Mouse (Mus musculus): ENCODE results near the gene Cltb.

Gene Cltb

GRCm38 (mm10) chr13:54593617-54594016 lies 17.5 kb downstream of the Cltb start:
- no peak for DNase-seq

- no peak for DNase-seq
Measured at GRCm38 (mm10) chr13:54591776-54592356, 19.3 kb downstream of the Cltb start.

GRCm38 (mm10) chr13:54589996-54590951 lies 20.9 kb downstream of the Cltb start, which contains the start of the genes Nop16 and Higd2a:
Gene Nop16, minus strand, starts transcription at chr13:54590090.
Gene Higd2a, plus strand, starts transcription at chr13:54590207.
- DNase-seq = peak; percentile 99

GRCm38 (mm10) chr13:54589414-54589995 lies 21.6 kb downstream of the Cltb start:
- DNase-seq = no peak

GRCm38 (mm10) chr13:54585831-54586230 lies 25.3 kb downstream of the Cltb start:
- DNase-seq = no peak

- DNase-seq = peak; percentile 57 to 59
Measured at GRCm38 (mm10) chr13:54582860-54583259, 28.3 kb downstream of the Cltb start.

- DNase-seq = no peak
Measured at GRCm38 (mm10) chr13:54582126-54582525, 29.0 kb downstream of the Cltb start.

- no peak for DNase-seq
Measured at GRCm38 (mm10) chr13:54581385-54581784, 29.8 kb downstream of the Cltb start.

GRCm38 (mm10) chr13:54577652-54578507 lies 33.3 kb downstream of the Cltb start:
- no peak for DNase-seq

GRCm38 (mm10) chr13:54575489-54575888 lies 35.7 kb downstream of the Cltb start:
- DNase-seq = no peak

- DNase-seq = peak; percentile 73 to 77
Measured at GRCm38 (mm10) chr13:54574854-54575481, 36.2 kb downstream of the Cltb start, which contains the start of gene Arl10. Gene Arl10, plus strand, starts transcription at chr13:54575015.

- no peak for DNase-seq
Measured at GRCm38 (mm10) chr13:54572621-54573020, 38.5 kb downstream of the Cltb start.

GRCm38 (mm10) chr13:54571637-54572036 lies 39.5 kb downstream of the Cltb start:
- no peak for DNase-seq

GRCm38 (mm10) chr13:54570736-54571135 lies 40.4 kb downstream of the Cltb start:
- DNase-seq = no peak

- no peak for DNase-seq
Measured at GRCm38 (mm10) chr13:54569282-54569681, 41.9 kb downstream of the Cltb start.

GRCm38 (mm10) chr13:54568380-54568779 lies 42.8 kb downstream of the Cltb start:
- peak; percentile 45 to 75 for DNase-seq

GRCm38 (mm10) chr13:54565594-54566345 lies 45.4 kb downstream of the Cltb start:
- peak; percentile 84 to 86 for DNase-seq

- peak; percentile 93 to 95 for DNase-seq
Measured at GRCm38 (mm10) chr13:54565201-54565581, 46.0 kb downstream of the Cltb start, which contains the start of gene 4833439L19Rik. Gene 4833439L19Rik, minus strand, starts transcription at chr13:54565435.

- DNase-seq = peak; percentile 37 to 50
Measured at GRCm38 (mm10) chr13:54564232-54565200, 46.6 kb downstream of the Cltb start.

GRCm38 (mm10) chr13:54562562-54562961 lies 48.6 kb downstream of the Cltb start:
- peak; percentile 91 to 98 for DNase-seq
